Mouse (Mus musculus): Measurements from ENCODE around the gene Pgpep1.
A peak's percentile ranks its signal among the peaks of the same experiment; 100 is the strongest.

Pgpep1 gene

DNA sequence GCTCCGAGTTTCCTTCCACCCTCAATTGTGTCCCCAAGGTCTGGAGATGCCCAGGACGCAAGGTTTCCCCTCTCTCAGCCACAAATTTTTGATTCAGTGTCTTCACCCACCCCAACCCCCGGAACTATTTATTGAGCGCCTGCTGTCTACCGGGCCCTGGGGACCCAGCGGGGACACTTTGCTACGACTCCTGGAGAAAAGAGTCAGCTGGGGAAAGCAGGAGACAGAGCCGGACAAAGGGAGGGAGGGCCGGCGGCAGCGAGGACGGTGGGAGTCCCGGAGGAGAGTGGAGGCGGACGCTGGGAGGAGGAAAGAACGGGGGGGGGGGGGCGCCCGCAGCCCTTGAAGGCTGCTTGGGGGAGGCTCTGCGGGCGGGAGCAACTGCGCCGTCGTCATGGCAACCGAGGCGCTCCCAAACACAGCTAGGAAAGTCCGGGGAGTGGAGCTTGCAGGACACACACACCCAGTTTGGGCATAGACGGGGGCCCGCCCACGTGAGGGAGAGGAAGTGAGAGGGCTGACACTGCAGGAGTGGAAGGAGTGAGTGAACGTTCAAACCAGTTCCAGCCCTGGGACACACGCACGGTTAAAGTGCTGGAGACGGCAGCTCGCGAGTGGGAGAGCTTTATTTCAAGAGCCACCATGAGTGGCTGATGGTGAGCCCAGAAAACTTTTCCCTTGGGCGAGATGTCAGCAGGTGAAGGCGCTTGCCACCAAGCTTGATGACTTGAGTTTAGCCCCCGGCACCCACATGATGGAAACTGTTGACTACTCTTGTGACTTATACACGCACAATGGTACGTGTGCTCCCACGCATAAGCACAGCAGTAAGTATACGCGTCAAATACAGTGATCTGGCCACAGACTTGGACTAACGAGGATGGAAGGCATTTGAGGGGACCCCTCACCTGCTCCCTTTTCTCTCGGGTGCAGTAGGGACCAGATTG is 50.1 kb downstream of the Pgpep1 start:
- DNase-seq (ENCODE audit: extremely low spot score, low read depth, low spot score), result peak; percentile 63

DNA sequence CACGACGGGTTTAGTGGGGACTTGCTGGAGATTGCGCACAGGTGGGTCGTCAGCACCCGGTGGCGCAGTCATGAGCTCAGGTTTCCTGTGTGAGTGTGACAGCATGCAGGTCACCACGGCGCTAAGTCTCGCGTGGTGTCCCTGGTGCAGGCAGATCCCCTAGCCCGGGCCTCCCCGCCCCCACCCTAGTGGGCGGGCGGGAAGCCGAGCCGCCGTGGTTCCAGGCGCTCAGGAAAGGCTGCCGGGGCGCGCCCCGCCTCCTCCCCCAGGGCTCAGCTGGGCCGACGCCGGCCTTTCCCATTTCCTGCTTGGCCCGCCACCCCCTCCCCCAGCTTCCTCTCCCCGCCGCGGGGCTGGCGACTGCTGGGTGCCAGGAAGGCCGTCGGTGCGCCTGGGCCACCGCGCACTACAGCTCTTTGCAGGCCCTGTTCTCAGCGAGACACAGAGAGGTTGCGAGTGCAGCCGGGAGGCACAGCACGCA is 50.8 kb downstream of the Pgpep1 start:
- DNase-seq (ENCODE audit: extremely low spot score, low read depth, low spot score), result peak; percentile 70

DNA sequence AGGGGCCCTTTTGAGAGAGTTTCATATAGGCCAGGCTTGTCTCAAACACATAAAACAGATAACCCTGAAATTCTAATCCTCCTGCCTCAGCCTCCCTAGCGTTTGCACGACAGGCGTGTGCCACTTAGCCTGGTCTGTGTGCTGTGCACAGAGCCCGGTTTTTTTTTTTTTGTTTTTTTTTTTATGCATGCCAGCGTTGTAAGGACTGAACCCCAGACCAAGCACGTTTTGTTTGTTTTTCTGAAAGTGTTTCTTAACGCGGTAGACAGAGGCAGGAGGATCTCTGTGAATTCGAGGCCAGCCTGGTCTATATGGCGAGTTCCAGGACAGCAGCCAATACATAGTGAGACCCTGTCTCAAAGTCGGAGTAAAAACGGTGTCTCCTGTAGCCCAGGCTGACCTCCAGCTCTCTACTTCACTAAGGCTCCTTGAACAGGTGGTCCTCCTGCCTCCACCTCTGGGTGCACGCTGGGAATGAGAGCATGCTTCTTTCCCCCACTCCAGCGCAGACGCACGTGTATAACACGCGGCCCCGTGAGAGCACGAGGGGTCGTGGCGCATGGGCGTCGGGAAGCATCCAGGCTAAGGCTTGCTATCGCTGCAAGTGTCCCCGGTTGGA is 51.3 kb downstream of the Pgpep1 start, which contains the start of gene Ssbp4:
Gene Ssbp4, minus strand, starts transcription at position 124 of the 619 bp plus-strand sequence.
- DNase-seq (ENCODE audit: extremely low spot score, low read depth, low spot score), result no peak

DNA sequence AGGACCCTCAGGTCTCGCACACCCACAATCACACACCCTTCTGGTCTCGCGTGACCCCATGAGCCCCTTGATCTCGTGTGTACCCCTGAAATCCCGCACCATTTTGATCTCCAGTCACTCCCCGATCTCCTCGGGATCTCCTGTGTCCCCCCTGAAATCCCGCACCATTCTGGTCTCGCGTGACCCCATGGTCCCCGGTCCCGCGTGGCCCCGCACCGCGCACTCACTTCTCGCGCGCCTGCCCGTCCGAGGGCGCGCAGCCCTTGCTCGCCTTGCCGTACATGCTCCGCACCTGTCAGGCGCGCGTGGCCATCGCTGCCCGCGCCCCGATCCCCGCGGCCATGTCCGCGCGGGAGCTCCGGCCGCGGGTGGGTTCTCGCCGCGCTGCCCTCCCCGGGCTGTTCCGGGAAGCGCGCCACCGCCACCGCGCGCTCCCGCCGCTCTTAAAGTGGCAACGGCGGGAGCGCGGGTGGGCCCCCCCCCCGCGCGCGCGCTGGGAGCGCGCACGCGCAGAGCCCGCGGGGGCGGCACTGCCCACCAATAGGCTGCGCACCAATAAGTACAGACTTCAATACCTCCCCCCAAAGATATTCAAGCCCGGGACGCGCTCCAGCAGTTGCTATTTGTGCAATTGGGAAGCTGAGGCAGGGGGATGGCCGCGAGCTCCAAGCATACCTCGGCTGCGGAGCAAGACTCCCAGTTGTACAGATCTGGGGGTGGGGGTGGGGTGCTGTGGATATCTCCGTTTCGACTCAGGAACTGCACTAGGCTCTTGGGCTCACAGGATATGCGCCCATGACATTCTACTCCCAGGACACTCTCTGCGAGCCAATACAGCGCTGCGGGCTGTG is 52.1 kb downstream of the Pgpep1 start:
- DNase-seq (ENCODE audit: extremely low spot score, low read depth, low spot score), result no peak

DNA sequence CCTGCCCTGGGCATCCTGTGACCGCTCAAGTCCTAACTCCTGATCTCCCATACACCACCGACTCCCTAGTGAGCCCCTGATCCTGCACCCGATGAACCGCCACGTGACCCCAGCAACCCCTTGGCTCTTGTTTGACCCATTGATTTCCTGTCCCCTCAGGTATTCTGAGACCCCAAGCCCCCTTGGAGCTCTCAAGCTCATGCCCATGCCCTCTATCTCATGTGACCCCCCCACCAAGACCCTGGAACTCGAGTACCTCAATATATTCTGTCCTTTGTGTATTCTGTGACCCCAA is 52.6 kb downstream of the Pgpep1 start:
- no peak for DNase-seq (ENCODE audit: extremely low spot score, low read depth, low spot score)

DNA sequence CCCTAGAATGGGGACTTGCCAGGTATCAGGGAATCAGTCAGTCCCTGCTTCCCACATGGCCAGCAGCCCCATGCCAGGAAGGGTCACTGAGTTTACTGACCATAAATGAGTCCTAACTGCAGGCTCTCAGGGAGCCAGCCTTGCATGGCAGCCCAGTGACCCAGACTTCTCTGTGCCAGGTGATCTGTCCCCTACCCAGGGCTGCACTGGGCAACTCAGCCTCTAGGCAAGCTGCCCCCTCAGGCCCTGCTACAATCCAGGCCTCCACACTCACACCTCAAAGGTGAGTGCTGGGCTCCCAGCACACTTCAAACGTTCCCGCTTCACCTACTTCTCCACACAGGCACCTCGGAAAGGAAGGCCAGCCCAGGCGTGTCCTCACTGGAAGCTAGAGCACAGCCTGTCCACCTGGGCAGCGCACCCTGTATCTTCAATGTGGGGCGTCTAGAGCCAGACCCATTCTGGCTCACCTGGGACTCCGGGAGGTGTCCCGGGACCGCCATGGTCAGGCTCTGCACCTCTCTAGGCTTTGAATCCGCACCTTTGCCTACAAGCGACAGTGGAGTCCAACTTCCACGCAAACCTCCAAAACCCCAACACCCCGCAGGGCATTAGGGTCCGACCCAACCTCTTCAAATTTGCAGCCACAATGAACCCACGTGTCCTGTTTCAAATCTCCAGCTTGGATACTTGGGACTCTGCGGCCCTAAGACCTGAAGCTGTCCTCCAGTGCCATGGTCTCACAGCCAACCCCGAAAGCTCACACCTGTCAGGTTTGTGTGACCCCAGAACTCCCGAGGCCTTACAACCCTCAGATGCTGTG is 53.2 kb downstream of the Pgpep1 start:
- no peak for DNase-seq (ENCODE audit: extremely low spot score, low read depth, low spot score)

DNA sequence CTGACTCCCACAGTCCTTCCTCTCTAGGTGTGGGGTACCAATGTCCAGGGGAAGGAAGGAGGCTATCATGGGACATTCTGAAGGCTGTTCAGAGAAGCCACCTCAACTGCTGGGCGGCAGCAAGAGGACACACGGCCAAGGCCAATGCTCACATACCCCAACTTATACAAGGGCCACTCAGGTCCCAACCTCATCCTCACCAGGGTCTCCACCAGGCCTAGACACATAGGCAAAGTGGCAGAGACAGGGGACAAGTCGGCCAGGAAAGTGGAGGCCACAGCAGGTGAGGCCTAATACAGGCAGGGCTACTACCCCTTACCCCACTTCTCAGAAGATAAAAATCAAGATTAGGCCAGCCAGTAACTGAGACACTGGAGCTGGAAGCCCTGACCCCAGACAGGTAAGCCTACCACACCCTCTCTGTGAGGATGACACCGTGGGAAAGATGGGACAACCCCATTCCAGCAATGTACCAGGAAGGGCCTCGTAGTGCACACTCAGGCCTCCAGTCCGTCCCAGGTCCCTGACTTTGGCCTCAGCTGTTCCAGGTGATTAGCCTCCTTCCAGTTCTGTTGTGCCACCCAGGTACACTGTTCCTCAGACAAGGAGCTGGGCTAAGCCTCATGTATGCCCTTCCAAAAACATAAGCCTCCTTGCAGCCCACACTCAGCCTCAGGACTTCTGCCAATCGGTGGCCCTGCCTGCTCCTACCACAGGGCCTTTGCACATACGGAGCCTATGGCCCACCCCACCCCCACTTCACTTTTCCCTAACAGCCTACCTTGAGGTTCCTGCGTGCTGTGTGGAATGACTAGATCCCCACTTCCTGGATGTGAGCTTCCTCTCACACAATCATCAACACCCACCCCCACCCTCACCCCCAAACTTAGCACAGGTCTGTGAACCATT is 54.1 kb downstream of the Pgpep1 start:
- no peak for DNase-seq (ENCODE audit: extremely low spot score, low read depth, low spot score)

DNA sequence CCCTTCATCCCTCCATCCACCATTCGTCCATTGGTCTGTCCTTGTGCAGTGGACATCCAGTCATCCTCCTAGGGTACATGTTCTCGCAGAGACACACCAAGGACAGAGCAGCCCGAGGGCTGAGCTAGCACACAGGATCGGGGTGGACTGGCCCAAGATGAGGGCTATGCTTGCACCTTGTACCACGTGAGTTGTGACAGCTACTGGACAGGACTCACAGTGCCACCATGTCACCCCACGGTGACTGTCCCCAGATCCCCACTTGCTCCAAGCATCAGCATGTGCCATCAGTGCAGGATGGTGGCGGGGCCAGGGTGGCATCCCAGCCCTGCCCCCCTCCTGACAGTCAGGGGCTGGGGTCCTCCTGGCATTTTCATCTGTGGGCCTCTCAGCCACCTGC is 55.6 kb downstream of the Pgpep1 start:
- DNase-seq (ENCODE audit: extremely low spot score, low read depth, low spot score), result no peak

DNA sequence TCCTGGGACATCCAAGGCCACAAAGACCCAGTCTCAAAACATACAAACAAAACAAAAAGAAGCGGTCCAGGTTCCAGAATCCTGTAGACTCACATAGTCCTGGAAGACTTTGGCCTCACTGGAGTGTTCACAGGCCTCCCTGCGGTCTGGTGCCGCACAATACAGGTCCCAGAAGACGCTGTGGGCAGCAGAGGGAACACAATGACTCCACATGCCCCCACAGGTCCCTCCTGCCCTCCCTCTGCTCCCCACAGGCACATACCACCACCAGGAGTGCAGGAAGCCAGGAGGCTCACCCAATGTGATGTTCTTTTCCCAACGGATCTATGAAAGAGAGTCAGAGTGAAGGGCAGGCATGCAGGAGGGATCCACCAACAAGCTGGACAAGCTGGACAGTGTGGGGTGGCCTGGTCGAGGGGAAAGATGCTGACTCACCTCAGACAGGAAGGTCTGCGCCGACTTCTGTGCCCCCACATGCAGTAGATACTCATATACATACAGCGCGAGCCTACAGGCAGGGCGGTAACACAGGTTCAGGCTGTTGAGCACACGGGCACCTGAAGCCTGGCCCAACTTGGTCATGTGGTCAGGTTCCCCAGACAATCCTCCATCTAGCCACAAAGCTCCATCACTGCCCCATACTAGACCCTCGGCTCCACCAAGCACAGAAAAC is 57.9 kb downstream of the Pgpep1 start:
- no peak for DNase-seq (ENCODE audit: extremely low spot score, low read depth, low spot score)

DNA sequence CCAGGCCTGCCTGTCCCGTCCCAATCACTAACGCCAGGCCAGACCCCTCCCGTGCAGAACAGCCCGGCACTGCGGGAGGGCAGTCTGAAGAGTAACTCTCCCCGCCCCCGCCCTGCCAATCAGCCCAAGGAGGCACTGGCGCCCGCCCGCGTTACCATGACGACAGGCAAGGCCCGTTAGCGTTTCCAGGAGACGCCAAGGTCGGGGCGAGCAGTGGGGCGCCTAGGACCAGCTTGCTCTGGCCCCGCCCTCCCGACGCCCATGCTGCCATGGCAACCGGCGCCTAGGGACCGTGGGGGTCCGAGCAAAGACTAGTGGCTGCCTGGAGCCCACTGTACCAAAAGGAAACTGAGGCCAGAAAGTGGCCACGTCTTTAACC is 58.9 kb downstream of the Pgpep1 start:
- DNase-seq (ENCODE audit: extremely low spot score, low read depth, low spot score), result no peak

DNA sequence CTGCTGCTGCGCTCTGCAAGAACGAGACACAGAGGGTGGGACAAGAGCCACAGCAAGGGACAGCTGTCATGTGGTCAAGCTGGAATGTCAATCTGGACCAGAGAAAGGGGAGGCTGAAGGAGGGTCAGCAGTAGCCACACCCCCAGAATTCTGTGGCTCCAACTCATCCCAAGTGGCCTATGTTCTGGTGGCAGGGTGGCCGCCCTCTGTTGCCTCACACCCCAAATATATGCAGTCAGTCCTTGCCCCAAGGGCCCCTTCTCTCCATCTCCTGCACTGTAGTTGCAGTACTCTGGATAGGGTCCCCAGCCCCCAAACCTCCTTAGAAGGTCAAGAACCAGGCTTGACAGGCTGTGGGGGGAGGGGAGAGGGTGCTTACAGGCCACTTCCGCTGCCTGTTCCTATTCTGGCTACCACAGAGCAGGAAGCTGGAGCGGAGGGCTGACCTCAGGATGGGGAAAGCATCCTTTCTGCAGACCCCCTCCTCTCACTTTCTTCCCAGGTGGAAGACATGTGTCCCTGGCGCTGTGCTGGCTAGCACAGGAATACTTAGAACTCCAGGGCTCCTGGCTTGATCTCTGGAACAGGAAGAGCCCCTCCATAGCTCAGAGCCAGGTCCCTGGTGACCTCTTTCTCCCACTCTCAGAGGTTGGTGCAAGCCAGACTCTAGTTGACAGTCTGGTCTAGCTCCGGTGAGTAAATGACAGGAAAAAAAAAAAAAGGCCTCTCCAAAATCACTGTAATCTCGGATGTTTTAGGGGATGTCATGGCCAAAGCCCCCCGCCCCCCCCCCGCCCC is 59.5 kb downstream of the Pgpep1 start:
- no peak for DNase-seq (ENCODE audit: extremely low spot score, low read depth, low spot score)

DNA sequence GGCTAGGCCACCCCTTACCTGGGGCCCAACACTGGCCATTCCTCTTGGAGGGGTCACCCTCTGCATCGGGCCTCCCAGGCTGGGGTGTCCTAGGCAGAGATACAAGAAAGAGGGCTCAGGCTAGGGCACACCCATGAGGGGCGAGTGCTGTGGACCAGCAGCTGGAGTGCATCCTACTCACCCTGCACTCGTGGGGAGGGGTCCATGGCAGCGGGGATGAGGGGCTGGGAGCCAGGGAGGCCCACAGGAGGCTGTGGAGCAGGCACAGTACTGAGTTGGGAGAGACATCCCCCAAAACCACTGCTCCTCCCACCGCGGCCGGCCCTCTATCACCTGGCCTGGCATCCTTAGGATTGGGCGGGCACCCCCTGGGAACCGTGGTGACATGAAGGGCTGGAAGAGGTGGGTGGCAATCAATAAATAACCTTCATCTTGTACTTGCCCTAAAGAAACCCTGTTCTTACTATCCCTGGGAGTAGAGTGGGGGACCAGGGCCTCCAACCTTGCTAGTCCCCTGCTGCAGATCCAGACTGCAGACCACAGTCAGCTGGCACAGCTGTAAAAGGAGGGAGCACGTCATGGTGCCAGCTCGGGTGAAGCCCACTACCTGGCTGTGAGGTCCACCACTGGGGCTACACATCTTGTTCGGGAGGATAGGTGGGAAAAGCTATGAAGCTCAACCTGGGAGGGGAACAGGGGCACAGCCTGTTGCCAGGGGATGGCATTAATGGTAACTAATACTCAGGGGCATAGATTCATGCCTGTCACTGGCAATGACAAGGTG is 60.5 kb downstream of the Pgpep1 start:
- DNase-seq (ENCODE audit: extremely low spot score, low read depth, low spot score), result no peak

DNA sequence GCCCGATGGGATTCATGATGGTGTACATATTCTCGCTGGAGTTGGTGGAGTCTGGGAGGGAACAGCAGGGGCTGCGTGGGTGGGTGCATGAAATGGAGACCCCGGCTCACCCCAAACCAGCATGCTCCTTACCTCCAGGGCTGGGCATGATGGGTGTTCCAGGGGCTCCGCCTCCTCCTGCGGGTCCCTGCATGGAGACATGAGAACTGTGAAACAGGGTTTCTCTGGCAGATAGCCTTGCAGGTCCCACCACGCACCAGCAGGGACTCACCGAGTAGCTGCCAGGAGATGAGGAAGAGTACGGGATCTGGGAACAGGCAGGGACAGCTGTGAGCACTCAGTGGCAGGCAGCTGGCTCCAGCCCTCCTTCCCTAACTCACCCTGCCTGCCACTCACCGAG is 61.5 kb downstream of the Pgpep1 start:
- DNase-seq (ENCODE audit: extremely low spot score, low read depth, low spot score), result no peak

DNA sequence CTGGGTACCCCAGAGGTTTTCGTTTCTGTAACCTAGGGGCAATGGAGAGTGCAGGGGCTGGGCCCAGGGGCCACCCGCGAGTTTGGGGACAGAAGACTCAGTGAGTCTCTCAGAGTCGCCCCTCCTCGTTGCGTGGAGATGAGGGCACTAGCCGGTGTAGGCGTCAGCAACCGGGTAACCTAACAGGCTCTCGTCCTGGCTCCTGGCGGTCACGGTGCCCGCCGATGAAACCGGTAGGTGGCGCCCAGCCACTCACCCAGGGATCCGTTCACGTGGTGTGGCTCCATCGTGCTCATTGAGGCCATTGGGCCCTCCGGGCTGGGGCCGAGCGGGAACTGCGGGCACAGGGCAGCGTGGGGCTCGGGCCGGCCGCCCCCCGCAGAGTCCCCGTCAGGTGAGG is 61.9 kb downstream of the Pgpep1 start:
- no peak for DNase-seq (ENCODE audit: extremely low spot score, low read depth, low spot score)

DNA sequence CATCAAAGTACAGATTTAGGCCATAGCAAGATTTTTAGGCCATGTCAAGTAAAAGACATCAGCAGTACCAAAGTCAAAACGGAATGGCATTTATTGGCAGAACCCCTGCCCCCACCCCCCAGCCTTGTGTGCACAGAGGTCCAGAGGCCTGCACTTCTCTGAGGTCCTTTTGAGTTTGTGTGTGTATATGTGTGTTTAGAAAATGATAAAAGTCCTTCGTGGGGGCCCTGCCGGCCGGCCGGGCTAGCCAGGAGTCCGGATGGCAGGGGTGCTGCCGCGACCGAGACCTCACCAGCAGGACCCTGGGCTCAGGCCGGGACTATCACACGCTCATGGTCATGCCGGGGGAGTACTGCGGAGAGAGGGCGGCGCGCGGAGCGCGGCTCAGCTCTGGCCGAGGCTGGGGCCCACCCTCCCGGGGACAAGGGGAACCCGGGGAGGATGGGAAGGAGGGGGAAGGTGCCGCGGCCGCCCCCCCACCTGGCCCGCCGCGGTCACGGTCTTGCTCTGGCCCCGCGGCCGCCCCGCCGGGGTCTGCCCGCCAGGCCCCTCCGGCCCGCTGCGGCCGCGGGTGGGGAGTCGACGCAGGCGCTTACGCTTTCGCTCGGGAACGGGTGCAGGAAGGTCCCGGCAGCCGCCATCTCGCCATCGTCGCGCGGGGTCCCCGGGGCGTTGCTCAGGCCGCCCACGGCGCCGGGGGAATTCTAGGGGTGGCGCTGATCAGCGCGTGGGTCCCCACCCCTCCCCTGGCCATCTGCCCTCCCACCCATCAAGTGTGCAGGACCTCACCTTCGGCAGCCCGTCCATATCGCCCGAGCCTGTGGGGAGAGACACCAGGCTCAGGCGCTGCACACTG is 62.5 kb downstream of the Pgpep1 start:
- no peak for DNase-seq (ENCODE audit: extremely low spot score, low read depth, low spot score)

DNA sequence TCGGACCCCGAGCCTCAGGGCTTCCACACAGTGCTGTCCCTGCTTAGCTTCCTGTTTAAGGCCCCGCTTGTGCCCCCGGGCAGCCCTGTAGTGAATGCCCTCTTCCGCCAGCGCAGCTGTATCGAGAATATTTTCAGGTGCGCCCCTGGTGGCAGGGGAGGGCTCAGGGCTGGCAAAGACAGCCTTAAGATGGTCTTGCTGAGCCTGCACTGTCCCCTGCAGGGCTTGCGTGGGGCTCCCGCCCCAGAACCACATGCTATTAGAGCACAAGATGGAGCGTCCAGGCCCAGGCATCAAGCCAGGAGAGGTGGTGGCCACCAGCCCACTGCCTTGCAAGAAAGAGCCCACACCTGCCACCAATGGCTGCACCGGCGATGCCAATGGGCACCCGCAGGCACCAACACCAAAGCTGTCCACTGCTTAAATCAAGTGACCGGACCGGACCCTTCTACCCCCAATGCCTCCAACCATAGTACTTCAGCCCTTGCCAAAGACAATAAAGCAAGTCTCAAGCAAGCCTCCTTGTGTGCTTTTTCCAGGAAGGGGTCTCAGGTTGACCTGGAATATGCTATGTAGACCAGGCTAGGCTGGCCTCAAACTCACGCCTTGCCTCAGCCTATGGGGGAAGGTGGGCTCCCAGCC is 63.3 kb downstream of the Pgpep1 start:
- no peak for DNase-seq (ENCODE audit: extremely low spot score, low read depth, low spot score)
